Mouse (Mus musculus) ES-E14 (cell line): ENCODE results near the gene Gdf9. TPM values are rescaled to one million over a fixed set of nuclear protein-coding genes. Genes with fewer than 3 reads are reported as not detected.

Experiments
- DNase-seq: peaks from one replicate; pipeline ENCODE4 v3.0.0-alpha.2; 2013; ENCODE audit warnings: low read depth, low spot score
- H3K27ac ChIP-seq: 2 replicates; pipeline ENCODE4 v1.5.1; 2012; ENCODE audit warnings: low read depth, mild to moderate bottlenecking, low read length, moderate library complexity, mixed read lengths; ENCODE audit not compliant: poor library complexity, insufficient read depth, severe bottlenecking
- H3K36me3 ChIP-seq: 2 replicates; pipeline ENCODE4 v1.6.1; 2012; ENCODE audit warnings: mild to moderate bottlenecking, low read length, moderate library complexity, mixed read lengths; ENCODE audit not compliant: control insufficient read depth, poor library complexity, insufficient read depth, severe bottlenecking
- H3K4me1 ChIP-seq, 2 experiments: fragments of 150-350 bp in 1 of 2; sonication (generic) in 1 of 2; 2 replicates each; pipeline ENCODE4 v1.6.1; 2012; ENCODE audit warnings: low read length in 2 of 2, mild to moderate bottlenecking in 1 of 2, mixed read lengths in 1 of 2; ENCODE audit not compliant: control insufficient read depth in 2 of 2, insufficient read depth in 2 of 2, poor library complexity in 1 of 2
- H3K4me3 ChIP-seq, 2 experiments: fragments of 150-350 bp in 1 of 2; sonication (generic) in 1 of 2; 2 replicates each; pipeline ENCODE4 v1.5.1; 2012; ENCODE audit warnings: low read length in 2 of 2, low read depth in 1 of 2, mild to moderate bottlenecking in 1 of 2, mixed read lengths in 1 of 2; ENCODE audit not compliant: insufficient read depth in 1 of 2, poor library complexity in 1 of 2, severe bottlenecking in 1 of 2
- H3K9ac ChIP-seq: 2 replicates; pipeline ENCODE4 v1.6.1; 2012; ENCODE audit warnings: low read depth, mild to moderate bottlenecking, low read length, mixed read lengths; ENCODE audit not compliant: poor library complexity, insufficient read depth, severe bottlenecking
- H3K9me3 ChIP-seq: fragments of 150-350 bp; sonication (generic); 2 replicates; pipeline ENCODE4 v1.6.1; 2012; ENCODE audit warnings: low read depth, mild to moderate bottlenecking, low read length; ENCODE audit not compliant: control insufficient read depth, insufficient read depth
- CHD2 ChIP-seq: IDR thresholded peaks from 2 replicates; pipeline ENCODE4 v1.6.1; 2014; ENCODE audit warnings: mild to moderate bottlenecking, low read depth, low read length, inconsistent platforms
- HCFC1 ChIP-seq: IDR thresholded peaks from 2 replicates; pipeline ENCODE4 v1.6.1; 2012; ENCODE audit warnings: low read length, inconsistent platforms, borderline replicate concordance; ENCODE audit not compliant: insufficient read depth
- MAFK ChIP-seq: IDR thresholded peaks from 2 replicates; pipeline ENCODE4 v1.6.1; 2014; ENCODE audit warnings: mild to moderate bottlenecking, low read depth, low read length, inconsistent platforms; ENCODE audit not compliant: insufficient read depth
- ZC3H11A ChIP-seq: IDR thresholded peaks from 2 replicates; pipeline ENCODE4 v1.6.1; 2012; ENCODE audit warnings: low read depth, mild to moderate bottlenecking, inconsistent platforms, low read length, borderline replicate concordance
- ZNF384 ChIP-seq: IDR thresholded peaks from 2 replicates; pipeline ENCODE4 v1.6.1; 2012; ENCODE audit warnings: low read depth, low read length, inconsistent platforms
- in situ Hi-C, 2 experiments: fragments of 600-800 bp; cut with MboI; formaldehyde crosslinking; loops; one replicate each; pipeline ENCODE4 v1.15.1; 2025; ENCODE audit warnings: low sequenced_read_pairs in 2 of 2, inconsistent platforms in 1 of 2; ENCODE audit not compliant: unreplicated experiment in 2 of 2
- total RNA-seq: library from RNA; depleted of rRNA; stranded (reverse); fragments of 300-350 nt; gene quantifications from 2 replicates; pipeline ENCODE4 v1.2.3, GENCODE M21; 2012

Gene Gdf9
- total RNA-seq, 1 experiment: 0.45 TPM

- no peak for TF ChIP-seq HCFC1
- no peak for TF ChIP-seq ZNF384
- no peak for TF ChIP-seq CHD2
- Histone ChIP-seq H3K4me3 (no peak overlapping the region), H3K9me3 (no peaks in the 10 kb centered on the region), H3K36me3 (no peaks in the 10 kb centered on the region), H3K27ac (no peak overlapping the region), H3K4me1 (no peaks in the 10 kb centered on the region), H3K9ac (no peak overlapping the region)
- no peak for DNase-seq
- in situ Hi-C loops: no loop called here
Observed at GRCm38 (mm10) chr11:53452396-53452795, 21.6 kb downstream of the Gdf9 start.

GRCm38 (mm10) chr11:53453031-53453430, 22.2 kb downstream of the Gdf9 start:
- TF ChIP-seq HCFC1 (no peak), ZNF384 (no peak), CHD2 (no peak), MAFK (no peak)
- H3K27ac ChIP-seq: no peak overlapping the region
- in situ Hi-C loops: no loop called here
- no peak overlapping the region for H3K4me3 ChIP-seq
- H3K9me3 ChIP-seq: no peaks in the 10 kb centered on the region
- no peaks in the 10 kb centered on the region for H3K36me3 ChIP-seq
- DNase-seq: no peak
- H3K9ac ChIP-seq: no peak overlapping the region
- H3K4me1 ChIP-seq: no peaks in the 10 kb centered on the region

GRCm38 (mm10) chr11:53456474-53457371, 25.9 kb downstream of the Gdf9 start, which contains the start of the genes Gm10447 and Shroom1:
TSS of gene Gm10447 (minus strand) at chr11:53457110.
TSS of gene Shroom1 (plus strand) at chr11:53457205.
- H3K9me3 ChIP-seq: no peaks in the 10 kb centered on the region
- DNase-seq: no peak
- H3K4me1 ChIP-seq: no peaks in the 10 kb centered on the region
- in situ Hi-C loops: no loop called here
- peak within 1 kb of the TSS; percentile 51 for H3K9ac ChIP-seq
- no peak within 1 kb of the TSS for H3K27ac ChIP-seq
- TF ChIP-seq CHD2: no peak
- no peak for TF ChIP-seq HCFC1
- TF ChIP-seq MAFK: no peak
- TF ChIP-seq ZC3H11A: no peak
- TF ChIP-seq ZNF384: no peak
- peak within 1 kb of the TSS; percentile 71 to 74 for H3K4me3 ChIP-seq
- no peaks in the 10 kb centered on the region for H3K36me3 ChIP-seq

- no peak for DNase-seq
- H3K9me3 ChIP-seq: no peaks in the 10 kb centered on the region
- no peaks in the 10 kb centered on the region for H3K36me3 ChIP-seq
- H3K4me3 ChIP-seq: peak overlapping the region; percentile 71 to 74
- TF ChIP-seq ZC3H11A: peak; percentile 12; the same call in 1 of the 2 replicates
- TF ChIP-seq MAFK: no peak
- in situ Hi-C loops: no loop called here
- H3K27ac ChIP-seq: no peak overlapping the region
- H3K4me1 ChIP-seq: no peaks in the 10 kb centered on the region
- H3K9ac ChIP-seq: peak overlapping the region; percentile 51
Observed at GRCm38 (mm10) chr11:53457372-53457954, 26.6 kb downstream of the Gdf9 start.
